Mouse (Mus musculus): ENCODE measurements around the gene Skp2. TPM values are rescaled to one million over a fixed set of nuclear protein-coding genes. Genes with fewer than 3 reads are reported as not detected.

Skp2 gene
- polyA plus RNA-seq, 2 experiments = 9.8 to 23.2 TPM

- peak overlapping the region; percentile 69 for H3K27ac ChIP-seq
- H3K36me3 ChIP-seq (replicated peaks; ENCODE audit: control insufficient read depth, insufficient read depth, low read depth) = peaks cover 92% of the 10 kb centered on the region
- 85% methylated on average over 5 of the region's 5 CpGs for WGBS (ENCODE audit: insufficient replicate concordance)
- no peaks in the 10 kb centered on the region for H3K27me3 ChIP-seq (ENCODE audit: control insufficient read depth, insufficient read depth, low read length)
- H3K4me1 ChIP-seq (replicated peaks; ENCODE audit: control insufficient read depth in 2 of 2, insufficient read depth in 2 of 2, low read length in 1 of 2) = peaks cover 15 to 32% of the 10 kb centered on the region in 2 experiments
- no peak overlapping the region for H3K4me2 ChIP-seq (ENCODE audit: low read depth)
- H3K9ac ChIP-seq (replicated peaks) = no peak overlapping the region
- H3K4me3 ChIP-seq (ENCODE audit: insufficient read depth in 1 of 2, low read depth in 2 of 2, low read length in 2 of 2) = no peak overlapping the region
- DNase-seq (ENCODE audit: low read depth in 3 of 3, low spot score in 3 of 3) (no peak), ATAC-seq (ENCODE audit: insufficient read depth) (no peak)
- H3K9me3 ChIP-seq (ENCODE audit: control insufficient read depth, low read length) = no peaks in the 10 kb centered on the region
- TF ChIP-seq CTCF (IDR thresholded peaks at IDR 0.05; ENCODE audit: low read depth) (no peak), EP300 (IDR thresholded peaks at IDR 0.05; ENCODE audit: low read depth) (no peak)
Measured at GRCm38 (mm10) chr15:9087421-9087820, 67.8 kb downstream of the Skp2 start.

- TF ChIP-seq CTCF (IDR thresholded peaks at IDR 0.05; ENCODE audit: low read depth) = no peak
- TF ChIP-seq EP300 (IDR thresholded peaks at IDR 0.05; ENCODE audit: low read depth) = no peak
- Histone ChIP-seq H3K27me3 (ENCODE audit: control insufficient read depth, insufficient read depth, low read length) (no peaks in the 10 kb centered on the region), H3K4me1 (replicated peaks; ENCODE audit: control insufficient read depth in 2 of 2, insufficient read depth in 2 of 2, low read length in 1 of 2) (peaks cover 19 to 35% of the 10 kb centered on the region in 2 experiments), H3K9me3 (ENCODE audit: control insufficient read depth, low read length) (no peaks in the 10 kb centered on the region), H3K4me2 (ENCODE audit: low read depth) (peak overlapping the region; percentile 34; the same call in 1 of the 2 replicates), H3K27ac (peak overlapping the region; percentile 69), H3K4me3 (ENCODE audit: insufficient read depth in 1 of 2, low read depth in 2 of 2, low read length in 2 of 2) (no peak overlapping the region; a peak in 1 of 4 replicates), H3K9ac (replicated peaks) (no peak overlapping the region), H3K36me3 (replicated peaks; ENCODE audit: control insufficient read depth, insufficient read depth, low read depth) (peaks cover 86% of the 10 kb centered on the region)
- DNase-seq (ENCODE audit: low read depth in 3 of 3, low spot score in 3 of 3) (no peak), ATAC-seq (ENCODE audit: insufficient read depth) (peak; percentile 78)
- WGBS (ENCODE audit: insufficient replicate concordance) = 56% methylated on average over 11 of the region's 11 CpGs
Measured at GRCm38 (mm10) chr15:9086813-9087212, 68.4 kb downstream of the Skp2 start.

- WGBS (ENCODE audit: insufficient replicate concordance) = 76% methylated on average over 9 of the region's 9 CpGs
- Histone ChIP-seq H3K27ac (peak overlapping the region; percentile 30), H3K4me2 (ENCODE audit: low read depth) (peak overlapping the region; percentile 32), H3K4me3 (ENCODE audit: insufficient read depth in 1 of 2, low read depth in 2 of 2, low read length in 2 of 2) (no peak overlapping the region), H3K9me3 (ENCODE audit: control insufficient read depth, low read length) (no peaks in the 10 kb centered on the region), H3K4me1 (replicated peaks; ENCODE audit: control insufficient read depth in 2 of 2, insufficient read depth in 2 of 2, low read length in 1 of 2) (peaks cover 54 to 55% of the 10 kb centered on the region in 2 experiments), H3K27me3 (ENCODE audit: control insufficient read depth, insufficient read depth, low read length) (no peaks in the 10 kb centered on the region), H3K36me3 (replicated peaks; ENCODE audit: control insufficient read depth, insufficient read depth, low read depth) (peaks cover 48% of the 10 kb centered on the region), H3K9ac (replicated peaks) (no peak overlapping the region)
- TF ChIP-seq EP300 (IDR thresholded peaks at IDR 0.05; ENCODE audit: low read depth) = no peak
- no peak for TF ChIP-seq CTCF (IDR thresholded peaks at IDR 0.05; ENCODE audit: low read depth)
- ATAC-seq (ENCODE audit: insufficient read depth) (no peak), DNase-seq (ENCODE audit: low read depth in 3 of 3, low spot score in 3 of 3) (no peak)
Measured at GRCm38 (mm10) chr15:9082753-9083152, 72.5 kb downstream of the Skp2 start.

GRCm38 (mm10) chr15:9081294-9081693 lies 73.9 kb downstream of the Skp2 start:
- H3K4me2 ChIP-seq (ENCODE audit: low read depth) = peak overlapping the region; percentile 95
- peak overlapping the region; percentile 59 for H3K9ac ChIP-seq (replicated peaks)
- WGBS (ENCODE audit: insufficient replicate concordance) = 30% methylated on average over 3 of the region's 3 CpGs
- DNase-seq (ENCODE audit: low read depth in 3 of 3, low spot score in 3 of 3) = no peak
- peak; percentile 8; the same call in 1 of the 2 replicates for ATAC-seq (ENCODE audit: insufficient read depth)
- H3K27ac ChIP-seq = peak overlapping the region; percentile 58
- no peaks in the 10 kb centered on the region for H3K9me3 ChIP-seq (ENCODE audit: control insufficient read depth, low read length)
- no peaks in the 10 kb centered on the region for H3K27me3 ChIP-seq (ENCODE audit: control insufficient read depth, insufficient read depth, low read length)
- no peak overlapping the region for H3K4me3 ChIP-seq (ENCODE audit: insufficient read depth in 1 of 2, low read depth in 2 of 2, low read length in 2 of 2)
- TF ChIP-seq EP300 (IDR thresholded peaks at IDR 0.05; ENCODE audit: low read depth) (no peak), CTCF (IDR thresholded peaks at IDR 0.05; ENCODE audit: low read depth) (no peak)
- peaks cover 54 to 62% of the 10 kb centered on the region in 2 experiments for H3K4me1 ChIP-seq (replicated peaks; ENCODE audit: control insufficient read depth in 2 of 2, insufficient read depth in 2 of 2, low read length in 1 of 2)
- H3K36me3 ChIP-seq (replicated peaks; ENCODE audit: control insufficient read depth, insufficient read depth, low read depth) = peaks cover 39% of the 10 kb centered on the region

- Histone ChIP-seq H3K9me3 (ENCODE audit: control insufficient read depth, low read length) (no peaks in the 10 kb centered on the region), H3K36me3 (replicated peaks; ENCODE audit: control insufficient read depth, insufficient read depth, low read depth) (peaks cover 40% of the 10 kb centered on the region), H3K27me3 (ENCODE audit: control insufficient read depth, insufficient read depth, low read length) (no peaks in the 10 kb centered on the region), H3K4me2 (ENCODE audit: low read depth) (peak overlapping the region; percentile 95), H3K9ac (replicated peaks) (peak overlapping the region; percentile 69), H3K27ac (peak overlapping the region; percentile 90), H3K4me3 (ENCODE audit: insufficient read depth in 1 of 2, low read depth in 2 of 2, low read length in 2 of 2) (peak overlapping the region; percentile 10 to 49; a peak in 2 of 4 replicates), H3K4me1 (replicated peaks; ENCODE audit: control insufficient read depth in 2 of 2, insufficient read depth in 2 of 2, low read length in 1 of 2) (peaks cover 63 to 69% of the 10 kb centered on the region in 2 experiments)
- DNase-seq (ENCODE audit: low read depth in 3 of 3, low spot score in 3 of 3) = no peak
- ATAC-seq (ENCODE audit: insufficient read depth) = peak; percentile 24; the same call in 1 of the 2 replicates
- no peak for TF ChIP-seq CTCF (IDR thresholded peaks at IDR 0.05; ENCODE audit: low read depth)
- peak; percentile 70 for TF ChIP-seq EP300 (IDR thresholded peaks at IDR 0.05; ENCODE audit: low read depth)
- 6% methylated on average over 4 of the region's 4 CpGs for WGBS (ENCODE audit: insufficient replicate concordance)
Measured at GRCm38 (mm10) chr15:9080206-9080605, 75.0 kb downstream of the Skp2 start.

All from liver, embryonic 14.5 days (tissue).